ENCODE assay signal across 9 mouse cellular contexts in the genomic region with DNA sequence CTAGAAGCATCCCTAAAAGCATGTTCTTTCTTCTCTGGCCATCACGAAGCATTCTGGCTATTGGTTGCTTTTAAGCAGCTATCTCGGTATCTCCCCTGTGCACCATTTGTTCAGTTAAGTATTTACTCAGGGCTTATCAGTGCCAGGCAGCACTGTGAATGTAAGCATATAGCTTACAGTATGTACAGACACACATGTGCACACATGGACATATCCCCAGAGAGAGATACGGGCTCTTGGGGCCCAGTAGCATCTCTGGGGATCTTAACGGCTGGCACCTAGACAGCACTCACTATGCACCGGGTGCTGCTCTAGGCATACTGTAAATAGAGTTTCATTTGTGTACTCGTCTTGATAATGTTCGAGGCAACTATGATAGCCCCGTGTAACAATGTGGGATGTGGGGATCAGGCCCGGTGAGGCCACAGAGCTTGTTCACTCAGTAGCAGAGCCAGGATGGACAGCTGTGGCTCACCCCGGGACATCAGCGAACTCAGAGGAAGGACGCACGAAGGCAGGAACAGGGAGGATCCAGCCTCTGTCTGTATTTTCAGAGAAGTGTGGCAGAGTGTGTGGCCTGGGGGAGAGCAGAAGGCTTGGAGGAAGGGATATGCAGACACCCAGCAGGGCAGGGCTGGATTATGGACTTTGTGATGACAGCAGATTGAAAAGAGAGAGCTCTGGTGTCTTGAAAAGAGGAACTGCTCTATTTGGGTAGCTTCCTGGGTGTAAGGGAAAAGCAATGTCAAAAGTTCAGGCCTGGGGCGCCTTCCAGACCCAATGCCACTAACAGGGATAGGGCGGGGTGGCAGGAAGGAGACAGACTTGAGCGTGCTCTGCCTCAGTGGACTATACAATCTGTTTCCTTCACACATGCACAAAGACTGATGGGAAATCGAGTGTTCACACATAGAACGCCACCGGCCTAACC. TPM values are rescaled to one million over a fixed set of nuclear protein-coding genes. Genes with fewer than 3 reads are reported as not detected.
A peak's percentile ranks its signal among the peaks of the same experiment; 100 is the strongest.
DNase-seq lines count a peak whose midpoint lies in the region; ATAC-seq lines count a peak whose summit lies in the region.
"Had no signal": no experiment of that assay in that cellular context is flagged by ENCODE, and none has a peak within 500 bp of the region (broad histone marks: within the 10 kb centered on the region; RNA-seq: fewer than 3 reads in every experiment).

No protein-coding gene starts in this region.

- intact Hi-C loops in heart, postnatal 25 days (cut with DNase I) = no loop called here

- peak; percentile 81 for ATAC-seq in megakaryocyte, adult 5-6 weeks (ENCODE audit: poor library complexity, severe bottlenecking)
- ATAC-seq: midbrain, embryonic 13.5 days had no signal

- peak; percentile 74 for DNase-seq in A20 (ENCODE audit: low read depth, low spot score)
- peak; percentile 97 for DNase-seq in MEL-GATA-1-ER (ENCODE audit: extremely low read depth, low read depth)
- peak; percentile 25 for DNase-seq in heart, postnatal 25 days (ENCODE audit: low spot score)
- no peak for DNase-seq in Muller cell, postnatal 12 days (ENCODE audit: inconsistent ontology term)
- no peak for DNase-seq in urinary bladder, postnatal 36 days (ENCODE audit: low spot score in 2 of 2)
- no peak for DNase-seq in testis, postnatal 14 days (ENCODE audit: low spot score)
- DNase-seq in adrenal gland, adult 18-20 months (ENCODE audit: low spot score in 2 of 2) = no peak

RNA-seq across cellular contexts. Expression of a gene that starts 57.6 kb away (rescaled TPM):
- 10 to 100 TPM; 21.8 to 22.0 TPM for total RNA-seq in heart, postnatal 25 days (2021)
- total RNA-seq in megakaryocyte, adult 5-6 weeks (2015) = 1.1 and 1.2 TPM in 2 replicates
- 0.92 and 0.98 TPM in 2 replicates for total RNA-seq in megakaryocyte, adult 5-6 weeks (2017)
- total RNA-seq in adrenal gland, adult 18-20 months (2021) = 10 to 100 TPM; 11.3 to 19.0 TPM

Comparison
In these comparisons a context has a peak if more than half of its experiments do, and no peak if none do; other contexts are left out.
1. DNase-seq: peak in A20 (single experiment), MEL-GATA-1-ER (single experiment) and heart, postnatal 25 days (single experiment); none in Muller cell, postnatal 12 days (single experiment), urinary bladder, postnatal 36 days (0 of 2), testis, postnatal 14 days (single experiment) and adrenal gland, adult 18-20 months (0 of 2).
2. RNA of a gene that starts 57.6 kb away (total RNA-seq): 21.8 to 22.0 TPM in heart, postnatal 25 days and 11.3 to 19.0 TPM in adrenal gland, adult 18-20 months; 0.92 to 1.2 TPM in megakaryocyte, adult 5-6 weeks; every median in the first group is over 4 times any median in the second.